Mouse (Mus musculus) small intestine, adult 2 months (tissue): ENCODE results near the gene Ddx18.

ENCODE experiments used
- CTCF ChIP-seq: fragments of 200-500 bp; IDR thresholded peaks from 2 replicates; pipeline ENCODE4 v1.5.1; 2012; ENCODE audit warnings: low read depth, mild to moderate bottlenecking, control low read depth, inconsistent platforms, low read length, moderate library complexity, mixed read lengths; ENCODE audit not compliant: insufficient replicate concordance, insufficient read length; ENCODE audit errors: extremely low read depth
- POLR2A ChIP-seq: fragments of 200-500 bp; IDR thresholded peaks from 2 replicates; pipeline ENCODE4 v1.6.1; 2012; ENCODE audit warnings: low read depth, mild to moderate bottlenecking, control low read depth, inconsistent platforms, low read length, moderate library complexity

DNA sequence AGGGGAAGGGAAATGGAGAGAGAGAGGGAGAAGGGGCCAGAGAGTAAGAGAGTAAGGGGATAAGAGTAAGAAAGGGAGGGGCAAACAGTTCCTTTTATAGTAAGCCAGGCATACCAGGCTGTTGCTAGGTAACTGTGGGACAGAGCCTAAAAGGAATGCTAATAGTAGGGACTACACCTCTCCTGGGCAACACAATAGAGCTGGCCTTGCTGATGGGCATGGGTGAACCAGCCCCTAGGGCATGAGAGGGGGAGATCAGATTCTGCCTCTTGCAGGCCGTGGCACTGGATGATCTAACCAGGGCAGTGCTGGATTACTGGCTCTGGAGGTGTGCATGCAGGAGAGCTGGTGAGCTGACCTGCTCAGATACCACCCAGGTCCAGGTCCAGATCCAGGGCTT, 9.7 kb upstream of the Ddx18 start:
- no peak for TF ChIP-seq POLR2A
- TF ChIP-seq CTCF: no peak
